Mouse (Mus musculus): ENCODE data around the gene Myt1l. TPM values are rescaled to one million over a fixed set of nuclear protein-coding genes. Genes with fewer than 3 reads are reported as not detected.

Myt1l gene
- total RNA-seq (2021) = under 1 TPM in 1 of 2 experiments, not detected in 1; 0.05 TPM
- long read RNA-seq, experiment 1 = 0 reads
- long read RNA-seq, experiment 2 = 0 reads

DNA sequence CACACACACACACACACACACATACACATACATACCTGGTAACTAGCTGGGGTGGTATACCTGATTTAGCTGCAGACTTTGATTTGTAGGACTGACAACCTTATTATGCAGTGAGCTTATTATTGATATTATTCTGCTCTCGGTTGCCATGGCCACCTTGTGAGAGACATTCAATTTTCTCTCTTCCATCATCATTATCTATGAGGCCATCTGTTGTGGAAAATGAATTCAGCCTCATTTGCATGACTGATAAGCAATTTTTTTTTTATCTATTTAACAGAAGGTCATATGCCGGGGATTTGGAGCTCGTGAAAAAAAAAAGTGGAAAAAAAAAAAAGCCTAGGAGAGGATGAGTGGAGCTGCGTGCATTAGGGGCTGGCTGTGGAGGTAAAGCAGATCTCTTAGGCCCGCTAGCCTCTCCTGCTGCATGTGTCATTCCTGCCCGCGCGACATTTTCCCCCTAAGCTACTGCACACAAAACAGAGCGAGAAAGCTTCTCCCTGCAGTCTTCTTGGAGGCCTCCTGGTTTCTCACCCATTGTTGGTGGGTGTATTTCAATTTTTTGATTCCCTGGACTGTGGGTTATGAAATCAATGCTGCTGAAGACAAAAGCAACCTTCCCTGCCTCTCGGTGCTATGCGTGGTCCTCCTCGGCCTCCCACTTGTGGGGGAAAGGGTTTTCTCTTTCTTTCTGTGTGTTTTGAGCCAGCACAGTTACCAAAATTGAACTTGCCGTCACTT is at the start of gene Myt1l:
Gene Myt1l (plus strand): TSS at position 354 of the 741 bp plus-strand sequence.
- no peak for DNase-seq

- no peak for DNase-seq
These were observed 41.7 kb upstream of the Myt1l start for GRCm38 (mm10) chr12:29486424-29487035.

GRCm38 (mm10) chr12:29526236-29526644 is 1.9 kb upstream of the Myt1l start:
- no peak for DNase-seq

GRCm38 (mm10) chr12:29527048-29527761 is 979 bp upstream of the Myt1l start:
- no peak for DNase-seq

DNA sequence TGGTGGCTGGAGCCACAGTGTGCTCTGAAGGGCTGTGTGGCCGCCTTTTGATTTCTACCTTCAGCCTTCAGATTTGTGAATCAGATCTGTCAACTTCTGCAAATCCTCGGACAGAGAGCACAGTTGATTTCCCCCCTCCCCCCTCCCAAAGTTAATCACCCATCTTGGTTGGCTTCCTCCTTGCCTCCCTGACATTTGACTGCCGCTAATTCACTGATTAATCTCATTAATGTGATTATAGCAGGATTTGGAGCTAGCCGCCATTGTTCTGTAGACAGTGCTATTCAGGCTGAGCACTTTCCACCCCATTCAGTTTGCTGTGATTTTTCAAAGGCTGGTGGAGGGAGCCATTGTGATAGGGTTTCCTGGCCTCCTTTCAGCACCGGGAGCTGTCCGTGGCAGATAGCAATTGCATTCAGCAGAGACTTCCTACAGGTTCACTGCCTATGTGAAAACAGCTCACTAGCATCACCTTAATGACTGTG is 2.1 kb downstream of the Myt1l start:
- no peak for DNase-seq

GRCm38 (mm10) chr12:29530823-29531222 is 2.6 kb downstream of the Myt1l start:
- DNase-seq = no peak

- no peak for DNase-seq
These were observed 5.1 kb downstream of the Myt1l start for GRCm38 (mm10) chr12:29533071-29533876.

DNA sequence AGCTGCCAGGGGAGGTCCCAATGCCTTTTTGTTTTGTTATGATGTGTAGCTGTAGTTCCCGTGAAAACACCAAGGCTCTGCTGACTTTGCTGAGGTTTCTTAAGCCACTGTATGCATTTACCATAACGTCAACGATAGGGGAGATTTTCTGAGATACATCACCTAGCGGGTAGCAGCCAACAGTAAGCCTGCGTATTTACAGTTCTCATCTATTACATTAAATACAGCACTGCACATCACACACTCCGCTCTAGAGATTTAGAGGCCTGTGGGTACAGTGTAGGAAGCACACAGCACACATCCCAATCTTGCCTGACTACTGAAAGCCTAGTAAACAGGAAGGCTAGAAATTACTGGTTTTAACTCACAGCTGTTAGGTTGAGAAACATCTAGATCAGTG is 6.1 kb downstream of the Myt1l start:
- DNase-seq = no peak

DNA sequence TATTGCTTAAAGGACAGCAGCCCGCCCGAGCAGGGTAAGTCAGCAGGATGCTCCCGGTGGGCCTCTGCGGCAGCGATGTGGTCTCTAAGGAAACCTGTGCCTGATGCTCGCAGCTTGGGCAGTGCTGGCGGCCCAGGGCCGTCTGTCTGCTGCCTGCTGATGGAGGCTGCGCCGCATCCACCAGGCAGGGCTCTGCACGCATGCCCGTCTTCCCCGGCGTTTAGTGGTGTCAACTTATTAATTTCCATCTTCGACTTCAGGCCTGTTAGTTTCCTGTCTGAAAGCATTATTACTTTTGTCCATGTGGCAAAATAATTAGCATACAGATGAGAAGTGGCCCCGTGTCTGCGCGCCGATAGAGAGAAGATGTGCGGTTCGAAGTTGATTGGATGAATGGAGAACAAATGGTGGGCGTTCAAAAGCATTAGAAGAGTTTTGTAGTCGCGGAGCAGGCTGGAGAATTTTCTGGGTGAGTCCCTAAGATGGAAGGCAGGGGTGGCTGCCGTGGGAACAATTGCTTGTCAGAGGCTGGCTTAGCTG is 6.6 kb downstream of the Myt1l start:
- no peak for DNase-seq

GRCm38 (mm10) chr12:29537916-29538315 is 9.7 kb downstream of the Myt1l start:
- DNase-seq = no peak

GRCm38 (mm10) chr12:29538456-29538855 is 10.3 kb downstream of the Myt1l start:
- no peak for DNase-seq

DNA sequence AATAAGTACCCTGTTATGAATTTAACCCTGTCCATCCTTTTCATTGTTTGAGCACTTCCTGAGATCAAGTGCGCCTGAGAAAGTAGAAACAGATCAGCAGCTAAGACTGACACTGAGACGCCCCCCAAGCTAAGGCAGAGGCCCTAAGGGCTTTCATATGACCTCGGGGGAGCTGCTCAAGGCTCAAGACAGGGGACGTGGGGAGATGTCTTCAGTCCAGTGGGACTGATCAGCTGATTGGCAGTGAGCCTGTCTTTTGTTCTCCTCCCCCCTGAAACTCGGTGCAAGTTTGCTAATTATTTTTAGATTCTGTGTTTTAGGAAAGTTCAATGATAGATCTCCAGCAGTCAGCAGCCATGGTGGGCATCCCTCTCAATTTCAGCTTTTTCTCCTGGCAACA is 10.9 kb downstream of the Myt1l start:
- DNase-seq = no peak

DNA sequence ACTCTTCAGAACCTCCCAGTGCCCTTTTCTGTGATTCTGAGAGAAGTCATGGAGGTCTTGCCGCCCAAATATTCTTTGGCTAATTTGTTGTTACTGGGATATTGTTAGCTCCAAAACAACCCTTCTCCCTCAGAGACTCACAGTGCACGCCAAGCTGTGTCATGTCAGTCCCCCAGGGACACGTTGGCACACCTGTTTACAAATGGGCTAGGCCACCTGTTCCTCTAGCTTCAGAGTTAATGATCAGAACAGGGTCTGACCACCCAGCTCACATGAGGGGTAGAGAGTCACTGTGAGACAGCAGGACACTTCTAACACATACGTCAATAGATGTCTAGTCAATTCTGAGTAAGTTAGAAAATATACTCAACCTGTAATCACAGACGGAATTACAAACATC is 12.6 kb downstream of the Myt1l start:
- no peak for DNase-seq

DNA sequence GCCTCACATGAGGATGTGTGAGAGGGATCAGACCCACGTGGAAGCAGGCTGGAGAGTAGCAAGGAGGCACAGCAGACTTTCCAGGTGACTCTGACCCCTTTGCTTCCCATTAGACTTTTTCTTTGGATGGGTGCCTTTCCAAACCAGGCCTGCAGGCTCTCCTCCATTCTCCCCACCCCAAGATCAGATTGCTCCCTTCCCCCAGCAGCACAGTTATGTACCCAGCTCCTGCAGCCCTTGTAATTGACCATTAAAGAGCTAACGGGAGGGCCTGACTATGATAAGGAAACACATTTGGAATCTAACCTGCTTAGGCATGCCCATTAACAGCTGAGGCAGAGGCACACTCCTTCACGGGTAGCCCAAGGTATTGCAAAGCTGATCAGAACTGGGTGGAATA is 17.9 kb downstream of the Myt1l start:
- DNase-seq = no peak

GRCm38 (mm10) chr12:29547112-29547511 is 18.9 kb downstream of the Myt1l start:
- no peak for DNase-seq

GRCm38 (mm10) chr12:29547755-29548154 is 19.6 kb downstream of the Myt1l start:
- DNase-seq = no peak

- DNase-seq = no peak
These were observed 25.0 kb downstream of the Myt1l start for GRCm38 (mm10) chr12:29553138-29553537.

- DNase-seq = no peak
These were observed 27.5 kb downstream of the Myt1l start for GRCm38 (mm10) chr12:29555718-29556117.

DNA sequence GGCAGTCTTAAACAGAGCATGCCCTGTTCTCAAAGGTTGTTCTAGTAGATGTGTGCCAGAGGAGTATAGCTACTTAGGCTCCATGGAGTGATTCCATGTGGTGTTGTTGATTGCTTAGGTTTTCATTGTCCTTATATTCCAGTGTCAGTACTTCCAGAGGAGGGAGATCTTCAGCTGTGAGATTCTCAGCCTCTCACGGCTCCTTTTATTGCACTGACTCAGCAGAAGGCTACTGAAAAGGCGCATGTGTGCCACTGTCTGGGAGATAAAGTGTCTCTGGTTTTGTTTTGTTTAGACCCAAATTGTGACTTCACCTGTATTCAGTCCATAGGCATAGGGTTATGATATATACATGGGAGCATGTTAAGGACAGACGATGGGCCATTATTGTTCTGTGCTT is 28.2 kb downstream of the Myt1l start:
- DNase-seq = no peak

DNA sequence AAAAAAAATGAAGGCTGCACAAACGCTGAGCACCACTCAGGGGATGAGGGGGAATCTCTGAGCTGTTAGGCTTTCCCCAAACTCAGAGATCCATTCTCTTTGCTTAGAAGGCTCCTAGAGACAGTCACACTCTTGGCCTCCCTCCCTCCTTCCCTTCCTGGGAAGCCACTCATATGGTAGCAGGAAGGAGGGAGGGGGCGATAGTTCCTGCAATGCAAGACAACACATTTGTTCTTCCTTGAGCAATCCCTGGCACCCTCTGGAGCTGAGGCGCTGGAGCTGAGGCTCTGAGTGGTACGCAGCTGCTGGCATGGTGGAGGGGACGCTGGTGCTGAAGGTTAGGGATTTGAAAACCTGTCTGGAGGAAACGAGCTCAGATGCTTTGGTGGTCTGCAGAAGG is 28.7 kb downstream of the Myt1l start:
- DNase-seq = no peak

DNA sequence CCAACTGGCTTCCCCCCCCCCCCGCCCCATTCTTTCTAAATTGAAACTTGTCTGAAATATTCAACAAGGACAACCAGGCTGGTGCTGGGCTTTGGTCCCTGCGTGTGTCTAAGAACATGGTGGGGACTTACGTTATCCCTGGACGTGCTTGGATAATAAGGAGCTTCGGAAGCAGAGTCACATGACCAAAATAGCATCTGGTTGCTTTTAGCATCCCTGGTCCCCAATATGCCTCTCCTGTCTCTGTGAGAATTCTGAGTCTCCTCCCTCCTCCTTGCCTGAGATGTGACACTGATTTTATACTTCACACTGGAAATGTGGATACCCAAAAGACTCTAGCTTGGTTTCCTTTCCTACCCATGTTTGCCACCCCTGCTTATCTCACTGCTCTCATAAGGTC is 31.6 kb downstream of the Myt1l start:
- no peak for DNase-seq

- no peak for DNase-seq
These were observed 33.0 kb downstream of the Myt1l start for GRCm38 (mm10) chr12:29561222-29561621.
